Mouse (Mus musculus): ENCODE data around the gene Lipe.
A peak's percentile ranks its signal among the peaks of the same experiment; 100 is the strongest.
"Not testable (repeated sequence)": the region's sequence is repeated elsewhere in the genome, so short reads cannot be mapped to it uniquely, and the experiment has no call there.

Lipe gene

DNA sequence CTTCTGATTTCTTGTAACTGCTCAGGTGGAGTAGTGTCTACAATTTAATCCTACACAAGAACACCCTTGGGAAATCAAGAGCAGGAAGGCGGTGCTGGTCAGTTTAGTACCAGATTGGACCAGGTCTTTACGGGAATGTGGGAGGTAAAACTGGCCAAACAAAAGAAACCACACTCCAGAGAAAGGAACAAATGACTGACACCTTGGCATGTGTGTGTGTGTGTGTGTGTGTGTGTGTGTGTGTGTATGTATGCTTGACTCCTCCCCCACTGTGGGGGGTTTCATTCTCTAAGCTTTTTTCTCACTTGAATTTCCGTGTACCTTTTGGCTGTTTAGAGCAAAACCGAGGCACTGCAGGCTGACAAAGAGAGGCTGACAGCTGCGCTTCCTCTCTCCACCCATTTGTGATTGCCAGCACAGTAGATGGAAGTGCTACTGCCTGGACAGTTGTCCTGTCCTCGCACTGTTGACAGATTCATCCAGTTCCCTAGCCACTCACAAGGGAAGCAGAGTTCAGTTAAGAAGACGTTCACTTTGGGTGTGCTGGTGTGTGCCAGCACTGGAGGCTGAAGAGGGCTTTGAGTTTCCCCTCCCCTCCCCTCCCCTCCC lies 14.4 kb upstream of the Lipe start, which contains the start of gene Cxcl17:
Gene Cxcl17 (minus strand): TSS at position 54 of the 609 bp plus-strand sequence.
- no peak for DNase-seq (ENCODE audit: low spot score in 2 of 2)

DNA sequence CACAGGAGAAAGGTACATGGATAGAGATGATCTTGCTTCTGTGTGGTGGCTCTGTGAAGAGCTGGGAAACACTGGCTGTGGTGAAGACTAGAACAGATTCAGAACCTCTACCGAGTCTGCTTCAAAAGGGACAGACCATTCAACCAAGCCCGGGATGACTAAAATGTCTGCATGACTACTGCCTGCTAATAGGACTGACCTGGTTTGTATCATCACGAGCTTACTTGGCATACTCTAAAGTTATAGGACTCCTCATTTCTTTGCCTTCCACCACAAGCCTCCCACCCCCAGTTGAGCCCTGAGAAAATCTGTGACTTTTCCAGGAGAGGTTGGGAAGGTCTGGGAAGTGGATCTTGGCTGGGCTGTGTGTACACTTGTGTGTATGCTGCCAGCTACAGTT lies 13.4 kb upstream of the Lipe start:
- no peak for DNase-seq (ENCODE audit: low spot score in 2 of 2)

DNA sequence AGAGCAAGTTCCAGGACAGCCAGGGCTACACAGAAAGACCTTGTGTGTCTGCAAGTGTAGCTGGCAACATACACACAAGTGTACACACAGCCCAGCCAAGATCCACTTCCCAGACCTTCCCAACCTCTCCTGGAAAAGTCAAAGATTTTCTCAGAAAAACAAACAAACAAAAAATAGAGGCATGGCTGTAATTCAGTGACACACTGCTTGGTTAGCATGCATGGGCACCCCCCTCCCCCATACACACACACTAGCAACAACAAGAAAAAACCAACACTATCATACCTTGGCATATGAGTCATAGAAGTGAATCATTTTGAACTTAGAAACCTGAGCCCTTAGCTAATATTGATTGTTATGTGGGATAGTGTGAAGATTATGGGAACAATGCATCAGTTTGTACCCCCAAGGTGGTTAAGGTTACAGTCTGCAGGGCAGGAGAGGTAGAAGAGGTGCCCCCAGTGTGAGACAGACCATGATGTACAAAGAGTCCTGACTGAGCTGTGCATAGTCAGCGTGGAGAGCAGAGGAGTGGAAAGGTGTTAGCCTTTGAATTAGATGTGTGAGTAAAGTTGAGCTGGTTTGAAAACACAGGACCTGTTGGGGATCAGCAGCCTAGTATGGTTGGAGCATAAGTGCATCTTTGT lies 12.6 kb upstream of the Lipe start:
- DNase-seq (ENCODE audit: low spot score in 2 of 2), result no peak

DNA sequence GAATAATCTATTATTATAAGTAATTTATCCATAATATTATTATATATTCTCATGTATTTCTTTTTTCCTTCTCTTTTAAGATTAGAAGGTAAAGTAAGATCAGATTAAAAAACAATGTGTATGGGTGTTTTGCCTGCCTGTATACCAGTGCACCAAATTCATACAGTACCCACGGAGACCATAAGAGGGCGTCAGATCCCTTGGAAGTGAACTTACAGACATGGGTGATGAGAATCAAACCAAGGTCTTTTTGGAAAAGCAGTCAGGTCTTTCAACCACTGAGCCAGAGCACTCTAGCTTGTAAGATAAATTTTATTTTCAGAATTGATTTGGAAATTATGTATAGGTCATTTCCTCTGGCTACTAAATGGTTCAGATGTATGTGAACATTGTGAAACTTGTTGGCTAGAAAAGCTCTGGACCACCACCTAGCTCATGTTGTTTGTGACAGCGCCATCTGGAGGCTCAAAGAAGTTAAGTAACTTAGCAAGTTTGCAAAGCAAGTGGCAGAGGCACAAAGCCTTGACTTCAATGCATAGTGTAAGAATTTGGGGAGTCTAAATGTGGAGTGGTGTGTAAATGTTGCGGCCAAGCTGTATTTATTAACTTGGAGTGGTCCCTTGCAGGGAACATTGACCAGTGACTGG lies 10.7 kb upstream of the Lipe start:
- no peak for DNase-seq (ENCODE audit: low spot score in 2 of 2)

- DNase-seq (ENCODE audit: low spot score in 2 of 2), result no peak
These were observed 8.0 kb upstream of the Lipe start for GRCm38 (mm10) chr7:25406468-25406867.

GRCm38 (mm10) chr7:25402671-25403101 lies 4.2 kb upstream of the Lipe start:
- DNase-seq (ENCODE audit: low spot score in 2 of 2), result no peak

- no peak for DNase-seq (ENCODE audit: low spot score in 2 of 2)
These were observed 3.5 kb upstream of the Lipe start for GRCm38 (mm10) chr7:25401986-25402385.

GRCm38 (mm10) chr7:25401551-25401950 lies 3.0 kb upstream of the Lipe start:
- DNase-seq (ENCODE audit: low spot score in 2 of 2), result no peak

- not testable (repeated sequence) for DNase-seq (ENCODE audit: low spot score in 2 of 2)
These were observed 518 bp upstream of the Lipe start for GRCm38 (mm10) chr7:25399028-25399427.

DNA sequence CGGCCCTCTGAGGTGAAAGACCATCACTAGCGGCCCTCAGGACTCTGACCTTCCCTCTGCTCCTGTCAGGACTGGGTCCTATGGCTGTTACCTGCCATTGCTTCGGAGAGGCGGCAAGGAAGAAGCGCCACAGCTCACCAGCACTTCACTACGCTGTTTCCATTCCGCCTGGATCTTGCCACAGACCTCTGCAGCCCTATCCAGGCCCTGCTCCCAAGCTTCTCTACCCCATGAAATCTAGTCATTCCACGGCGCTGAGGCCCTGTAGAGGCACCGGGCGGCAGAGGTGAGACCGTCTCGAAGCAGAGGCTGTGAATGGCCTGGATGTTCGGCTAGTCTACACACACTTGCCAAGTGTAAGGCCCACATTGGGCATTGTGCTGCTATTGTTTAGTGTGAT lies 1.9 kb downstream of the Lipe start:
- DNase-seq (ENCODE audit: low spot score in 2 of 2), result no peak

DNA sequence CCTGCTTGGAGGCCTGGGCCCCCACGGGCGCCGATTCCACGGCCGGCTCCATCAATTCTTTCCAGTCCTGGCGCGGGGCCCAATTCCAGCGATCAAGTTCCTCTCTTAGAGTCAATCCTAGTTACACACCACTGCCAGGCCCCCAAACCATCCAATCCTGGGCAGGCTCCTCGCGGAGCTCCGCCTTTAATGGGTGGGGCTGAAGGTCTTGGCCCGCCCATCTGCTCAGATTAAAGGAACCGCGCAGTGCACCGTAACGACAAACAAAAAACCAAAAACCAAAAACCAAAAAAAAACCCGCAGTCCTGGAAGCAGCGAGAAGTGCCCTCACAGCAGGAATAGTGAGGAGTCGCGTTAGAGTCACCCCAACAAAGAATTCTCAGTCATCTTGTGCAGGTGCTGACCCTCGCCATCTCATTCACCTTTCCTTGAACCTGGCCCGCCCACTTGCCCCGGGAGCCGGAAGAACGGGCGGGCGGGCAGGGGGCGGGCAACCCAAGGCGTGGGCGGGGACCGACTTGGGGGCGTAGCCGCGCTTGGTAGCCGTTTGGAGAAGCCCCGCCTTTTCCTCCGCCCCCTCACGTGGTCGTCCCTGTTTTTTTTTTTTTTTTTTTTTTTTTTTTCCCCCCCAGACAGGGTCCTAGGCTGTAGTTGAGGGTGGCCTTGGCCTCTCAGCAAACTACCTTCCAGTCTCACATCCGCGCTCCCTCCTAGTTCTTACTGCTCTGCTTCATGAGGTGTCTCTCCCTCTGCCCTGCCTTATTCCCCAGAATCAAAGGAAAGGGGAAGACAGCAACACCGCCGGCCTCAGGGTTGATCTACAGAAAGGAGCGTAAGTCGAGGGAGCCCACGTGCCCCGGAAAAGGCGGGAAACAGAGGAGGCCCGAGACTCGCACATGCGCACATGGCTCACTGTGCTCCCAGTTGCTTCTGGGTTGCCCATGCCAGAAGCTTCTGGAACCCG lies 2.7 kb downstream of the Lipe start:
- peak; percentile 90 to 91 for DNase-seq (ENCODE audit: low spot score in 2 of 2)

GRCm38 (mm10) chr7:25395186-25395557 lies 3.3 kb downstream of the Lipe start:
- no peak for DNase-seq (ENCODE audit: low spot score in 2 of 2)

DNA sequence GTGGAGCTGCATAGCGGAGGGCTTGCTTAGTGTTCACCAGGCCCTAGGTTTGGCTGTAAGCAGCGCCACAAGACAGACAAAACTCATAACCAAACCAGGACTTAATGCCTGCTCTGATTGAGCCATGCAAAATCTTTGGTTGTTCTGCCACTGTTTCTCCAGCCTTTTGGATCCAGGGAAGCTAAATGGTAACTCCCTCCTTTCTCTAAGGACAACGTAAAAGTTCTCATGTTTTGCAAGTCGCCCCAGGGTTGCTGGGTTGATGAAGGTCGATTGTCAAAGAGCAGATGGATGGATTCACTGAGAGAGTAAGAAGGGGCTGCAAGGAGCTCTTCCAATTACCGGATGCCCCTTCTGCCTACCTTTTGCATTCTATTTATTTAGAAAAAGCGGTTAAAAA lies 3.8 kb downstream of the Lipe start:
- DNase-seq (ENCODE audit: low spot score in 2 of 2), result no peak

DNA sequence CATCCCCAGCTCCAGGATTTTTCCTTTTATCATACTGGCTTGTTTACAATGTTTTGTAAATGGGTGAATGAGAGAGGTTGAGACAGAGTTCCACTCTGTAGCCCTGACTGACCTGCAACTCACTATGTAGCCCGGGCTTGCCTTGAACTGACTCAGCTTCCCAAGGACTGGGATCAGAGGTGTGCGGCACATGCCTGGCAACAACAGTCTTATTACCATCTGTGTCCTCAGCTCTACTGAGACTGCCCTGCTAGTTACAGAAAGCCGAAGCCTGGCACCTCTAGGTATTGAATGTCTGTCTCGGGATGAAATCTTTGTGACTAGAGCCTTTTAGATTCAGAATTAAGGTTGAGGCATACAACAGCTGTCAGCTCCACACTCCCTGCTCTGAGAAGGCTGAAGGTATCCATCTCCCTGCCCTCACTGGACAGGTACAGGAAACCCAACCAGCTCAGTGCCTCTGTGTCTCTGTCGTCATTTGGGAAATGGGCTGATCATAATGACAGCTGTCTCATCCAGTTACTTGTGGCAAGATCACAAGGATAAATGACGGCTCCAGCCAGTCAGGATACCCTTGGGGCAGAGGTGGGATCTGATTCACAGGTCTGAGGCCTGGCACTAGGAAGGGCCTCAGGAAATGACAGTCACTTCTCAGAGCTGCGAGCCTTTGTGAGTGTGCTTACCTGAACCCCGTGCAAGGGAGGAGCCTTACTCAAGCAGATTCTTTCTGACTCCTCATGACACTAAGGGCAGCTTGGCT lies 4.9 kb downstream of the Lipe start:
- no peak for DNase-seq (ENCODE audit: low spot score in 2 of 2)

DNA sequence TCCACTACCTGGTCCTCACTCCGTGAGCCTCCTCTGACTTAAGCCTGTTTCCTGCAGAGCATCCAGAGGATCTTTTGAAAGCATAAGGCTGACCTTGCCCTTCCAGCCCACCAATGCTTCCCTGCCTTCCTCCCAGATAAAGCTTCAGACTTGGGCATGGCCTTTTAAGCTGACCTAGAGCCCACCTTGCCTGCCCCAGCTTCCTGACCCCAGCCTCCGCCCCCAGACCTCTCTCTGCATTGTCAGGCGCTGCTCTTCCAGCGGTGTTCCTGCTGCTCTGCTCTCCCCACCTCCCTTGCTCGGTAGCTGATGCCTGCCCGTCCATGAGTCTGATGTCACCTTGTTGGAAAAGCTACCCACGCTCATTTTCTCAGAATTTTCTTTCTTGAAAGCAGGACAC lies 5.7 kb downstream of the Lipe start:
- DNase-seq (ENCODE audit: low spot score in 2 of 2), result no peak

DNA sequence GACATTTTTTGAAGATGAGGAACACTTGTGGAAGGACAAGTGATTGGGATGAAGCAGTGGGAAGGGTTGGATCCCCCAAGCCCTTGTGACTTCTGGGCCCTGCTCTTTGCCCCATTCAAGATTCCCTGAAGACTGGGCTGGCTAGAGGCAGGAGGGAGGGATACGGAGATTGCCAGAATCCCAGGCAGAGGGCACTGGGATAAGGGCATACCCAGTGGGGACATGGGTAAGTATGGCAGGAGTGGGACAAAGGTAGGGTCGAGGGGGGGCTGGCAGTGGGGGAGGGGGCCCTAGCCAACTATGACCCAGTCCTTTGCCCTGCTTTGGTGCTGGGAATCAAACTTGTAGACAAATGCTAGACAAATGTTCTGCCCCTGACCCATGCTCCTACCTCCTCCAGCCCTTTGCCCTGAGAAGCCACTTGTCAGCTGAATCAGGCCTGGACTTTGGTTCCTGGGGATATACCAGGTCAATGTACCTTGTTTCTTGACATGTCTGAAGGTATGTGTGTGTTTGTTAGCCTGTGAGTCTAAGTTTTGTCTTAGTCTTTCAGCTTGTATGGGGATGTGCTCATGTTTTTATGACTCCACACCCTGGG lies 6.6 kb downstream of the Lipe start:
- DNase-seq (ENCODE audit: low spot score in 2 of 2), result no peak

DNA sequence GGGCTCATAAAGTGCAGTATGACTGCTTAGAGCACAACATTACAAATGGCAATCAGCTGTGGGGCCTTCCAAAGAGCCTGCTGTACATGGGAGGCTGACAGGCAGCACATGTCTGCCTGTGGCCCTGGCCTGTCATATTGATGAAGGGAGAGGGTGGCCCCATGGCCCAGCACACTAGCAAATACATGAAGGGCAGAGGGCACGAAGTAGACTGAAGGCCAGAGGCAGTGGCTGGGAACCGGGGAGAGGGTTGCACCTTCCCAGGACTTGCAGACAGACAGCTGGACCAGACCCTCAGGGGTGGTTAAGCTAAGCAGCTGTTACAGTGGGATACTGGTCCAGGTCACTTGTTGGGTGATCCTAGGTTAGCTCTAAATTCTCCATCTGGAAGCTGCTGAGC lies 7.5 kb downstream of the Lipe start:
- no peak for DNase-seq (ENCODE audit: low spot score in 2 of 2)

GRCm38 (mm10) chr7:25390054-25390770 lies 8.3 kb downstream of the Lipe start:
- DNase-seq (ENCODE audit: low spot score in 2 of 2), result peak in 1 of 2 experiments; percentile 85

GRCm38 (mm10) chr7:25388916-25389315 lies 9.6 kb downstream of the Lipe start:
- DNase-seq (ENCODE audit: low spot score in 2 of 2), result no peak

- DNase-seq (ENCODE audit: low spot score in 2 of 2), result no peak
These were observed 10.6 kb downstream of the Lipe start for GRCm38 (mm10) chr7:25387811-25388440.
